Mouse (Mus musculus): ENCODE measurements around the gene Schip1. TPM values are rescaled to one million over a fixed set of nuclear protein-coding genes. Genes with fewer than 3 reads are reported as not detected.

The Schip1 gene
- polyA plus RNA-seq, 1 experiment from 2014 or later: 73.7 TPM

- H3K4me1 ChIP-seq (ENCODE audit: control insufficient read depth in 2 of 2, insufficient read depth in 2 of 2, low read length in 2 of 2): peaks cover 0 to 3% of the 10 kb centered on the region in 2 experiments; a peak in 1 of 4 replicates
- H3K36me3 ChIP-seq (ENCODE audit: control insufficient read depth, insufficient read depth, low read length): no peaks in the 10 kb centered on the region
- no peak overlapping the region for H3K9ac ChIP-seq (ENCODE audit: low read length)
- ATAC-seq (ENCODE audit: insufficient number of reproducible peaks, insufficient read depth, low FRiP score, low read depth): no peak
- no peak overlapping the region for H3K27ac ChIP-seq (replicated peaks in 1 of 2; ENCODE audit: control insufficient read depth in 1 of 2, insufficient read depth in 1 of 2, low read depth in 2 of 2, low read length in 2 of 2)
- no peaks in the 10 kb centered on the region for H3K27me3 ChIP-seq (ENCODE audit: control insufficient read depth, insufficient read depth, low read length)
- H3K4me2 ChIP-seq (ENCODE audit: low read length): no peak overlapping the region
- H3K9me3 ChIP-seq (ENCODE audit: control insufficient read depth, low read length): no peaks in the 10 kb centered on the region
- H3K4me3 ChIP-seq (ENCODE audit: control insufficient read depth in 1 of 2, insufficient read depth in 1 of 2, low read depth in 1 of 2, low read length in 2 of 2): no peak overlapping the region
- 87% methylated on average over 3 of the region's 3 CpGs for WGBS
Measured at GRCm38 (mm10) chr3:68398691-68399090, 334.1 kb downstream of the Schip1 start.

GRCm38 (mm10) chr3:68400121-68400520, 335.5 kb downstream of the Schip1 start:
- H3K9me3 ChIP-seq (ENCODE audit: control insufficient read depth, low read length): no peaks in the 10 kb centered on the region
- no peak overlapping the region for H3K4me2 ChIP-seq (ENCODE audit: low read length)
- no peak overlapping the region for H3K27ac ChIP-seq (replicated peaks in 1 of 2; ENCODE audit: control insufficient read depth in 1 of 2, insufficient read depth in 1 of 2, low read depth in 2 of 2, low read length in 2 of 2)
- no peak overlapping the region for H3K9ac ChIP-seq (ENCODE audit: low read length)
- H3K4me1 ChIP-seq (ENCODE audit: control insufficient read depth in 2 of 2, insufficient read depth in 2 of 2, low read length in 2 of 2): peaks cover 0 to 3% of the 10 kb centered on the region in 2 experiments; a peak in 2 of 4 replicates
- H3K4me3 ChIP-seq (ENCODE audit: control insufficient read depth in 1 of 2, insufficient read depth in 1 of 2, low read depth in 1 of 2, low read length in 2 of 2): no peak overlapping the region
- H3K27me3 ChIP-seq (ENCODE audit: control insufficient read depth, insufficient read depth, low read length): no peaks in the 10 kb centered on the region
- H3K36me3 ChIP-seq (ENCODE audit: control insufficient read depth, insufficient read depth, low read length): no peaks in the 10 kb centered on the region
- WGBS: 61% methylated on average over 7 of the region's 7 CpGs
- ATAC-seq (ENCODE audit: insufficient number of reproducible peaks, insufficient read depth, low FRiP score, low read depth): no peak

GRCm38 (mm10) chr3:68403343-68403742, 338.7 kb downstream of the Schip1 start:
- ATAC-seq (ENCODE audit: insufficient number of reproducible peaks, insufficient read depth, low FRiP score, low read depth): no peak
- H3K27ac ChIP-seq (replicated peaks in 1 of 2; ENCODE audit: control insufficient read depth in 1 of 2, insufficient read depth in 1 of 2, low read depth in 2 of 2, low read length in 2 of 2): no peak overlapping the region
- H3K9ac ChIP-seq (ENCODE audit: low read length): no peak overlapping the region
- 76% methylated on average over 4 of the region's 4 CpGs for WGBS
- no peaks in the 10 kb centered on the region for H3K36me3 ChIP-seq (ENCODE audit: control insufficient read depth, insufficient read depth, low read length)
- peaks cover 3 to 4% of the 10 kb centered on the region in 2 experiments; a peak in 3 of 4 replicates for H3K4me1 ChIP-seq (ENCODE audit: control insufficient read depth in 2 of 2, insufficient read depth in 2 of 2, low read length in 2 of 2)
- H3K27me3 ChIP-seq (ENCODE audit: control insufficient read depth, insufficient read depth, low read length): no peaks in the 10 kb centered on the region
- H3K4me2 ChIP-seq (ENCODE audit: low read length): no peak overlapping the region
- H3K4me3 ChIP-seq (ENCODE audit: control insufficient read depth in 1 of 2, insufficient read depth in 1 of 2, low read depth in 1 of 2, low read length in 2 of 2): no peak overlapping the region
- H3K9me3 ChIP-seq (ENCODE audit: control insufficient read depth, low read length): no peaks in the 10 kb centered on the region

- peaks cover 3 to 4% of the 10 kb centered on the region in 2 experiments; a peak in 3 of 4 replicates for H3K4me1 ChIP-seq (ENCODE audit: control insufficient read depth in 2 of 2, insufficient read depth in 2 of 2, low read length in 2 of 2)
- H3K27ac ChIP-seq (replicated peaks in 1 of 2; ENCODE audit: control insufficient read depth in 1 of 2, insufficient read depth in 1 of 2, low read depth in 2 of 2, low read length in 2 of 2): no peak overlapping the region
- H3K9ac ChIP-seq (ENCODE audit: low read length): no peak overlapping the region
- H3K27me3 ChIP-seq (ENCODE audit: control insufficient read depth, insufficient read depth, low read length): no peaks in the 10 kb centered on the region
- no peaks in the 10 kb centered on the region for H3K9me3 ChIP-seq (ENCODE audit: control insufficient read depth, low read length)
- 73% methylated on average over 2 of the region's 2 CpGs for WGBS
- no peaks in the 10 kb centered on the region for H3K36me3 ChIP-seq (ENCODE audit: control insufficient read depth, insufficient read depth, low read length)
- no peak for ATAC-seq (ENCODE audit: insufficient number of reproducible peaks, insufficient read depth, low FRiP score, low read depth)
- H3K4me3 ChIP-seq (ENCODE audit: control insufficient read depth in 1 of 2, insufficient read depth in 1 of 2, low read depth in 1 of 2, low read length in 2 of 2): no peak overlapping the region
- H3K4me2 ChIP-seq (ENCODE audit: low read length): no peak overlapping the region
Measured at GRCm38 (mm10) chr3:68403783-68404217, 339.2 kb downstream of the Schip1 start.

- Histone ChIP-seq H3K9me3 (ENCODE audit: control insufficient read depth, low read length) (no peaks in the 10 kb centered on the region), H3K4me2 (ENCODE audit: low read length) (peak overlapping the region; percentile 14; the same call in 1 of the 2 replicates), H3K4me3 (ENCODE audit: control insufficient read depth in 1 of 2, insufficient read depth in 1 of 2, low read depth in 1 of 2, low read length in 2 of 2) (no peak overlapping the region), H3K27me3 (ENCODE audit: control insufficient read depth, insufficient read depth, low read length) (no peaks in the 10 kb centered on the region), H3K9ac (ENCODE audit: low read length) (no peak overlapping the region), H3K36me3 (ENCODE audit: control insufficient read depth, insufficient read depth, low read length) (no peaks in the 10 kb centered on the region), H3K4me1 (ENCODE audit: control insufficient read depth in 2 of 2, insufficient read depth in 2 of 2, low read length in 2 of 2) (peaks cover 3 to 4% of the 10 kb centered on the region in 2 experiments; a peak in 3 of 4 replicates), H3K27ac (replicated peaks in 1 of 2; ENCODE audit: control insufficient read depth in 1 of 2, insufficient read depth in 1 of 2, low read depth in 2 of 2, low read length in 2 of 2) (no peak overlapping the region)
- 33% methylated on average over 5 of the region's 5 CpGs for WGBS
- ATAC-seq (ENCODE audit: insufficient number of reproducible peaks, insufficient read depth, low FRiP score, low read depth): no peak
Measured at GRCm38 (mm10) chr3:68405724-68406123, 341.1 kb downstream of the Schip1 start.

GRCm38 (mm10) chr3:68412262-68412661, 347.7 kb downstream of the Schip1 start:
- H3K4me2 ChIP-seq (ENCODE audit: low read length): no peak overlapping the region
- H3K9ac ChIP-seq (ENCODE audit: low read length): no peak overlapping the region
- H3K27ac ChIP-seq (replicated peaks in 1 of 2; ENCODE audit: control insufficient read depth in 1 of 2, insufficient read depth in 1 of 2, low read depth in 2 of 2, low read length in 2 of 2): no peak overlapping the region
- no peaks in the 10 kb centered on the region for H3K36me3 ChIP-seq (ENCODE audit: control insufficient read depth, insufficient read depth, low read length)
- H3K4me1 ChIP-seq (ENCODE audit: control insufficient read depth in 2 of 2, insufficient read depth in 2 of 2, low read length in 2 of 2): peaks cover 1 to 9% of the 10 kb centered on the region in 2 experiments; a peak in 1 of 4 replicates
- no peaks in the 10 kb centered on the region for H3K9me3 ChIP-seq (ENCODE audit: control insufficient read depth, low read length)
- no peak overlapping the region for H3K4me3 ChIP-seq (ENCODE audit: control insufficient read depth in 1 of 2, insufficient read depth in 1 of 2, low read depth in 1 of 2, low read length in 2 of 2)
- no peak for ATAC-seq (ENCODE audit: insufficient number of reproducible peaks, insufficient read depth, low FRiP score, low read depth)
- 8% methylated on average over 3 of the region's 3 CpGs for WGBS
- H3K27me3 ChIP-seq (ENCODE audit: control insufficient read depth, insufficient read depth, low read length): no peaks in the 10 kb centered on the region

- WGBS: 84% methylated on average over 4 of the region's 4 CpGs
- H3K27ac ChIP-seq (replicated peaks in 1 of 2; ENCODE audit: control insufficient read depth in 1 of 2, insufficient read depth in 1 of 2, low read depth in 2 of 2, low read length in 2 of 2): no peak overlapping the region
- H3K9ac ChIP-seq (ENCODE audit: low read length): no peak overlapping the region
- H3K4me3 ChIP-seq (ENCODE audit: control insufficient read depth in 1 of 2, insufficient read depth in 1 of 2, low read depth in 1 of 2, low read length in 2 of 2): no peak overlapping the region
- no peak for ATAC-seq (ENCODE audit: insufficient number of reproducible peaks, insufficient read depth, low FRiP score, low read depth)
- no peak overlapping the region for H3K4me2 ChIP-seq (ENCODE audit: low read length)
- H3K36me3 ChIP-seq (ENCODE audit: control insufficient read depth, insufficient read depth, low read length): no peaks in the 10 kb centered on the region
- H3K27me3 ChIP-seq (ENCODE audit: control insufficient read depth, insufficient read depth, low read length): no peaks in the 10 kb centered on the region
- H3K9me3 ChIP-seq (ENCODE audit: control insufficient read depth, low read length): no peaks in the 10 kb centered on the region
- 0 out of 4 replicates have a peak, but pooled peaks cover 0 to 3% of the 10 kb centered on the region in 2 experiments for H3K4me1 ChIP-seq (ENCODE audit: control insufficient read depth in 2 of 2, insufficient read depth in 2 of 2, low read length in 2 of 2)
Measured at GRCm38 (mm10) chr3:68419792-68420191, 355.2 kb downstream of the Schip1 start.

- Histone ChIP-seq H3K4me3 (ENCODE audit: control insufficient read depth in 1 of 2, insufficient read depth in 1 of 2, low read depth in 1 of 2, low read length in 2 of 2) (no peak overlapping the region), H3K4me1 (ENCODE audit: control insufficient read depth in 2 of 2, insufficient read depth in 2 of 2, low read length in 2 of 2) (peaks cover 0 to 5% of the 10 kb centered on the region in 2 experiments; a peak in 1 of 4 replicates), H3K9ac (ENCODE audit: low read length) (no peak overlapping the region), H3K9me3 (ENCODE audit: control insufficient read depth, low read length) (no peaks in the 10 kb centered on the region), H3K4me2 (ENCODE audit: low read length) (no peak overlapping the region), H3K36me3 (ENCODE audit: control insufficient read depth, insufficient read depth, low read length) (no peaks in the 10 kb centered on the region), H3K27ac (replicated peaks in 1 of 2; ENCODE audit: control insufficient read depth in 1 of 2, insufficient read depth in 1 of 2, low read depth in 2 of 2, low read length in 2 of 2) (no peak overlapping the region), H3K27me3 (ENCODE audit: control insufficient read depth, insufficient read depth, low read length) (no peaks in the 10 kb centered on the region)
- ATAC-seq (ENCODE audit: insufficient number of reproducible peaks, insufficient read depth, low FRiP score, low read depth): no peak
- 65% methylated on average over 2 of the region's 2 CpGs for WGBS
Measured at GRCm38 (mm10) chr3:68420927-68421326, 356.3 kb downstream of the Schip1 start.
